Mouse (Mus musculus) embryonic facial prominence, embryonic 12.5 days (tissue): ENCODE results near the gene Tdrd12. TPM values are rescaled to one million over a fixed set of nuclear protein-coding genes. Genes with fewer than 3 reads are reported as not detected.
A peak's percentile ranks its signal among the peaks of the same experiment; 100 is the strongest.
"Not testable (repeated sequence)": the region's sequence is repeated elsewhere in the genome, so short reads cannot be mapped to it uniquely, and the experiment has no call there.

Experiments
- ATAC-seq: fragments of 200-750 bp; cut with Nextera tagmentation; 2 replicates; pipeline ENCODE4 v1.8.0; 2017; ENCODE audit not compliant: insufficient number of reproducible peaks, insufficient read depth, low FRiP score, low TSS enrichment
- H3K27ac ChIP-seq: fragments of 300-500 bp; sonication (generic); 2 replicates; pipeline ENCODE4 v1.5.1; 2016; ENCODE audit warnings: mild to moderate bottlenecking
- H3K27me3 ChIP-seq: fragments of 300-500 bp; sonication (generic); 2 replicates; pipeline ENCODE4 v1.6.1; 2016; ENCODE audit warnings: mild to moderate bottlenecking, moderate library complexity
- H3K36me3 ChIP-seq: fragments of 300-500 bp; sonication (generic); 2 replicates; pipeline ENCODE4 v1.6.1; 2016; ENCODE audit warnings: mild to moderate bottlenecking
- H3K4me1 ChIP-seq: fragments of 300-500 bp; sonication (generic); 2 replicates; pipeline ENCODE4 v1.6.1; 2016
- H3K4me2 ChIP-seq: fragments of 300-500 bp; sonication (generic); replicated peaks from 2 replicates; pipeline ENCODE4 v1.6.1; 2016; ENCODE audit warnings: mild to moderate bottlenecking, moderate library complexity
- H3K4me3 ChIP-seq: fragments of 300-500 bp; sonication (generic); 2 replicates; pipeline ENCODE4 v1.5.1; 2016; ENCODE audit warnings: mild to moderate bottlenecking
- H3K9ac ChIP-seq: fragments of 300-500 bp; sonication (generic); 2 replicates; pipeline ENCODE4 v1.6.1; 2016; ENCODE audit warnings: mild to moderate bottlenecking, moderate library complexity
- H3K9me3 ChIP-seq: fragments of 300-500 bp; sonication (generic); 2 replicates; pipeline ENCODE4 v1.6.1; 2016; ENCODE audit warnings: mild to moderate bottlenecking, moderate library complexity
- WGBS: fragments of 180-500 bp; shearing (Covaris S2); methylation state at CpG from one replicate; pipeline ENCODE4 v1.1.7; 2016; 5-methylcytosine and 5-hydroxymethylcytosine counted together
- polyA plus RNA-seq: library from polyadenylated mRNA; unstranded; fragments of >200 nt; fragmentation: Nextera tagmentation; extraction: Ambion mirVana; gene quantifications from 2 replicates; pipeline ENCODE4 v1.2.1, GENCODE M21; 2016

Gene Tdrd12
- polyA plus RNA-seq, 1 experiment from 2014 or later = 0.22 TPM

DNA sequence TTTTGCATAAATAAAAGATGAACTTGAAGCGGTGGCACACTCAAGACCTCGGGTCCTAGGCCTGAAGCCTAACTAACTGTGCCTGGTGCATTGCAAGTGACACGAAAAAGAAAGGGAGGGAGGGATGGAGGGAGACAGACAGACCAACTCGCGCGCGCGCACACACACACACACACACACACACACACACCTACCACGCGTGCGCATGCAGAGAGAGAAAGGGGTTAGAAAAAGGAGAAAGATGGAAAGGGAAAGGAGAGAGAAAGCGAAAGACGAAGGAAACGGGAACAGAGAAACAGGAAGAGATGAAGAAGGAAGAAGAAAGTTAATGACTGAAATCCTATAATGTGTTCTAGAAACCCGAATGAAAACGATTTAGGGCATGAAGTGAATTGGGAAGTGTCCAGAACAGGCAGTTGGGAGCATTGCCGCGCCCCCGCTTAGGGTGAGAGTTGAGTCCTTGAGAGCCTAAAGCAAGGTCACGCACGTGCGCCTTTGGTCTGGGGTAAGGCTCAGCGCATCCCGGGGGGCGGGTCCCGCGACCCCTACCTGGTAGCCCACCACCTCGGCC, 17.1 kb upstream of the Tdrd12 start:
- no peaks in the 10 kb centered on the region for H3K9me3 ChIP-seq
- peaks cover 9% of the 10 kb centered on the region for H3K36me3 ChIP-seq
- peak; percentile 58; the same call in 1 of the 2 replicates for ATAC-seq
- H3K9ac ChIP-seq = peak overlapping the region; percentile 87
- H3K4me2 ChIP-seq = peak overlapping the region; percentile 82
- H3K4me3 ChIP-seq = peak overlapping the region; percentile 57
- 6% methylated on average over 28 of the region's 28 CpGs for WGBS
- no peaks in the 10 kb centered on the region for H3K27me3 ChIP-seq
- peak overlapping the region; percentile 96 for H3K27ac ChIP-seq
- H3K4me1 ChIP-seq = peaks cover 5% of the 10 kb centered on the region; the same call in 1 of the 2 replicates

DNA sequence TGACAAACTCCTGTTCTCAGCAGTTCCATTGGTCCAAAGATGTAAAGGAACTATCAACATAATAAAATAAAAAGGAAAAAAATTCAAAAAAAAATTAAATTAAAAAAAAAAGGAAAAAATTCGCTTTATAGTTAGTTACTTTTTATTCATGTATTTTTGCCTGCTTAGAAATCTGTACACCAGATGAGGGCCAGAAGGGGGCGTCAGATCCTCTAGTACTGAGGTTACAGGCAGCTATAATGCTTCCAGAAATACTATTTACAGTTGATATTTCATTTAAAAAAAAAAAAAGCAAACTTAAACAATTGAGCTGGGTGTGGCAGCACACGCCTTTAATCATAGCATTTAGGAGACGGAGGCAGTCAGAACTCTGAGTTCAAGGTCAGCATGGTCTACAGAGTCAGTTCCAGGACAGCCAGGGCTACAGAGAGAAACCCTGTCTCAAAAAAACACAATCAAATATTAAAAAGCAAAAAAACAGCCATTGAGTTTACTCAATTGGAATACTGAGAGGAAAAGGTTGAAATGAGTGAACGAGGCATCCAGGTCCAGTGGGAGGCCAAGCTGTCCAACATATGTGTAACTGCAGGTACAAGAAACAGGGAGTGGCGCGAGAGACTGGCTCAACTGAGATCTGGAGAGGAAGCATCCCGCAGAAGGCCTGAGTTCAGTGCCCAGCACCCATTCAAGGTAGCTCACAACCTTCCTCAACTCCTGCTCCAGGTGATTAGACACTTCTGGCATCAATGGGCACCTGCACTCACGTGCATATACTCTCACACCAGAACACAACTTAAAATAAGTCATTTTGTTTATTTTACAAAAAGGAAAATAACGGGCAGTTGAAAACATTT, 16.4 kb upstream of the Tdrd12 start:
- no peaks in the 10 kb centered on the region for H3K27me3 ChIP-seq

DNA sequence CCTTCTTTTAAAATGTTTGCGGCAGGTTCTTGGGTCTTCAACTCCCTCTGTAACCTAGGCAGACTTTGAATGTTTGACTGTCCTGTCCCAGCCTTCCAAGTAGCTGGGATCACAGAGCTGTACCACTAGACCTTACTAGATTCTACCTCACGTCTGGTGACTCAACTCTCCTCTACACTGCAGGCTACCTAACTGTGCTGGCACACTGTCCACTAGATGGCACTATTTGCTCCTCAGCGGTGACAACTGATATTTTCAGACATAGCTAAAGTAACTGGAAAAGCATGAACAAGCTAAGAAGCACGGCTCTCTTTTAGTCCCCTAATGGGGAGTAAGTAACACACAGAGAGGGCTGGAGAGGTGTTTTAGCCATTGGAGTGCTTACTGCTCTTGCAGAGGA, 8.3 kb upstream of the Tdrd12 start:
- WGBS = 26% methylated on average over 4 of the region's 4 CpGs
- no peak for ATAC-seq
- Histone ChIP-seq H3K9ac (no peak overlapping the region), H3K4me3 (no peak overlapping the region), H3K4me2 (no peak overlapping the region), H3K27ac (no peak overlapping the region), H3K9me3 (no peaks in the 10 kb centered on the region), H3K4me1 (no peaks in the 10 kb centered on the region), H3K36me3 (peaks cover 17% of the 10 kb centered on the region), H3K27me3 (no peaks in the 10 kb centered on the region)

More for the DNA sequence above, 16.4 kb upstream of the Tdrd12 start:
- Histone ChIP-seq H3K4me1 (peaks cover 5% of the 10 kb centered on the region; the same call in 1 of the 2 replicates), H3K9me3 (no peaks in the 10 kb centered on the region), H3K4me2 (peak overlapping the region; percentile 82), H3K36me3 (peaks cover 14% of the 10 kb centered on the region), H3K4me3 (peak overlapping the region; percentile 57), H3K9ac (peak overlapping the region; percentile 87; the same call in 1 of the 2 replicates), H3K27ac (no peak overlapping the region)
- WGBS = 58% methylated on average over 10 of the region's 10 CpGs
- no peak for ATAC-seq

DNA sequence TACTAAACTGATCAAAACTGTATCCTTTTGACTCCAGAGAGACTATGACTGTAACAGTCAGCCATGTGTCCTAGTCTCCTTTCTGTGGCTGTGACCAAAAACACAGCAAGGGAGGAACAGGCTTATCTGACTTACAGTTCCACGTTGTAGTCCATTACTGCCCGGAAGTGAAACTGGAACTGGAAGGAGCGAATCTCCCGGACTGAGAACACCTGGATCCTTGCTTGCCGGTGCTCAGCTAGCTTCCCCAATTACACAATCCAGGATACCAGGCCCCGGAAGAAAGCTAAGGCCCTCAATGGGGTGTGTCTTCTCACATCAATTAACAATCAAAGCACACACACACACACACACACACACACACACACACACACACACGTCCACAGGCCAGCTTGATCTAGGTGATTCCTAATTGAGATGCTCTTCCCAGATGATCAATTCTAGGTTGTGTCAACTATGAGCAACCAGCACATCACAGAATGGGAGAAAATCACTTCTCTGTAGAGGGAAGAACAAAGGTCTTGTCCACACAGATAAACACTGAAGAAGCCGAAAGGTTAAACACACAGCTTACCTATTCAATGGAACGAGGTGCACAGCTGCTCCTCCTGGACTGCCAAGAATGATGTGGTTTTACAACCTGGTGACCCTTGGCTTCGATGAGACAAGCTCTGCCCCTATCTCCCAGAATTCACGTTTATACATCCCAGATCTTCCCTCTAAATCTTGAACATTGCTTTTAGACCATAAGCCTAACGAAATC, 1.6 kb downstream of the Tdrd12 start:
- ATAC-seq = no peak
- no peak overlapping the region for H3K9ac ChIP-seq
- no peak overlapping the region for H3K4me3 ChIP-seq
- H3K4me1 ChIP-seq = no peaks in the 10 kb centered on the region
- no peaks in the 10 kb centered on the region for H3K27me3 ChIP-seq
- H3K4me2 ChIP-seq = no peak overlapping the region
- no peaks in the 10 kb centered on the region for H3K9me3 ChIP-seq
- H3K36me3 ChIP-seq = no peaks in the 10 kb centered on the region
- H3K27ac ChIP-seq = no peak overlapping the region
- WGBS = 78% methylated on average over 12 of the region's 12 CpGs

DNA sequence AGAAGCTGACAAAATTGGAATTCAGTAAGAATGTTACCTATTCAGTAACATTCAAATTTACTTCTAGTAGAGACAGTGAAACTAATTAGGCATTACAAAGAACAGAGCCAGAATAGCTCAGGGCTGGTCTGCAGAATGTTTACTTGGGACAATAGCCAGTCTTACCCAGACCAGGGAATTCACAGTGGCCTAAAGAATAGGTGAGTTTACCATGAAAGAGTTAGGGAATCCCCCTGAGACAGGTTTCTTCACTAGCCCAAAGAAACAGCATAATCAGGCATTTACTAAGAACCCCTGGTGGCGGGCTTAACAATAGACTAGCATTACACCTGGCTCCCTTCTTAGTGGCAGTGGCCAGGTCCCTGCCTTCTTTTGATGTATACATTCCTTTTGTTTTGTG, 7.0 kb downstream of the Tdrd12 start:
- 43% methylated on average over 1 of the region's 1 CpGs for WGBS
- ATAC-seq, H3K27ac ChIP-seq, H3K4me2 ChIP-seq, H3K9me3 ChIP-seq, H3K27me3 ChIP-seq, H3K9ac ChIP-seq, H3K36me3 ChIP-seq, H3K4me3 ChIP-seq, H3K4me1 ChIP-seq: not testable (repeated sequence)

DNA sequence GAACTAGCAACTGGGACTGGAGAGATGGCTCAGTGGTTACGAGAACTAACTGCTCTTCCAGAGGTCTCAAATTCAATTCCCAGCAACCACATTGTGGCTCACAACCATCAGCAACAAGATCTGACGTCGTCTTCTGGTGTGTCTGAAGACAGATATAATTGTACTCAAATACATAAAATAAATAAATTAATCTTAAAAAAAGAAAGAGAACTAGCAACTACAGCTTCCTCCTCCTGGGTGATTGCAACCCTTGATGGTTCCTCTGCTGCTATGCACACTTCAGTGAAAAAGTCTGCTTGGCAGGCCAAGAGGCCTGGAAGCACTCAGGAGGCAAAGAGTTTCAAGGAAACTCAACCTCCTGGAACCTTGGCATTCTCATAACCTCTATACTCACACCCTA, 7.5 kb downstream of the Tdrd12 start:
- no peak for ATAC-seq
- H3K36me3 ChIP-seq = no peaks in the 10 kb centered on the region
- 68% methylated on average over 3 of the region's 3 CpGs for whole genome bisulfite sequencing

DNA sequence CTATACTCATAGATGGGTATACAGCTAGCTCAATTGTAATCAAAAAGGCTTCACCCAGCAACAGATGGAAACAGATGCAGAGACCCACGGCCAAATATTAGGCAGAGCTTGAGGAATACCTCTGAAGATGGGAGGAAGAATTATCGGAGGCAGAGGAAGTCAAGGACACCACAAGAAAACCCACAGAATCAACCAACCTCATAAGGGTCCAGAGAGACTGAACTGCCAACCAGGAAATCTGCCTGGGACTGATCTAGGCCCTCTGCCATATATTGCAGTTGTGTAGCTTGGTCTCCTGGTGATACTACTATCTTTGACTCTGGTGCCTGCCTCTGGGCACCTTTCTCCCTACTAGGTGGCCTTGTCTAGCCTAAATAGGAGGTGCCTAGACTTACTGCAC, 10.8 kb downstream of the Tdrd12 start:
- no peak for ATAC-seq
- Histone ChIP-seq H3K4me2 (no peak overlapping the region), H3K36me3 (no peaks in the 10 kb centered on the region), H3K4me1 (no peaks in the 10 kb centered on the region), H3K27ac (no peak overlapping the region), H3K9me3 (no peaks in the 10 kb centered on the region), H3K27me3 (no peaks in the 10 kb centered on the region), H3K4me3 (no peak overlapping the region), H3K9ac (no peak overlapping the region)
- 85% methylated on average over 2 of the region's 2 CpGs for WGBS

More for the DNA sequence above, 7.5 kb downstream of the Tdrd12 start:
- Histone ChIP-seq H3K27me3 (no peaks in the 10 kb centered on the region), H3K4me2 (no peak overlapping the region), H3K4me1 (no peaks in the 10 kb centered on the region), H3K9ac (no peak overlapping the region), H3K9me3 (no peaks in the 10 kb centered on the region), H3K27ac (no peak overlapping the region), H3K4me3 (no peak overlapping the region)

DNA sequence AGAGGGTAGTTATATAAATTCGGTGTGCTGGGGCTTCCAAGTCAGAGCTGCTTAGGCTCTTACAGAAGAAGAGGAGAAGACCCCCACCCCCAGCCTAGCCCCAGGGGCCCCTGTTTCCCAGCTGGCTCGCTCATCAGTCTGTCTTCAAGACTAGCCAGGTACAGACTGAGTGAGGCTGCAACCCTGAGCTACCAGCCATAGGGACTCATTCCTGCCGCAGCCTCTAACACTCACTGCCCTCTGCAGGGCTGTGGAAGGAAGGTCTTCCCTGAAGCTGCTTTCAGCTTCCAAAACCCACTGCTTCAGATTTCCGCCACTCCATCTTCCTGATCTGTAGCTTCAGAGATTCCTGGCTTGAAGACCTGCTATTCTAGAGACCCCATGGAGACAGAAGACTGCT, 35.5 kb downstream of the Tdrd12 start:
- Histone ChIP-seq H3K9ac (no peak overlapping the region), H3K36me3 (no peaks in the 10 kb centered on the region), H3K9me3 (no peaks in the 10 kb centered on the region), H3K4me2 (no peak overlapping the region), H3K4me1 (no peaks in the 10 kb centered on the region), H3K27me3 (no peaks in the 10 kb centered on the region), H3K4me3 (no peak overlapping the region), H3K27ac (no peak overlapping the region)
- no peak for ATAC-seq
- WGBS = 14% methylated on average over 4 of the region's 4 CpGs

DNA sequence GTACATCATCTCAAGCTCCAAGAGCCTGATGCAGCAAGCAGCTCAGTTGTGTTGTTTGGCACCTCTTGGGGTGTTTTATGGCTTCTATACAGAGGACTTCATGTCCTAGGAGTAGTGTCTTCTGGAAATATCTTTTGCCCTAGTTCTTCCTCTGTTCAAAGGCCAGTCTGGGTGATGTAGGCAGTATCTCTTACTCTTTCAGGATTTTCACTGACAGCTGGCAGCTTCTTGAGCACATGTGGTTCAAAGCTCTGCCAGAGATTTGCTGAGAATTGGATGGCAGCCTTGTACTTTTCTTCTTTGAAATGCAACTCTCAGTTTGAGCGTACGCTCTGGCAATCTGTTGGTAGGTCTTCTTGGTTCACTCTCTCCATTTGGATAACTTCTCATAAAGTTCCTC, 40.0 kb downstream of the Tdrd12 start:
- Histone ChIP-seq H3K27ac (no peak overlapping the region), H3K4me1 (no peaks in the 10 kb centered on the region), H3K4me3 (no peak overlapping the region), H3K27me3 (no peaks in the 10 kb centered on the region), H3K4me2 (no peak overlapping the region), H3K36me3 (no peaks in the 10 kb centered on the region), H3K9ac (no peak overlapping the region), H3K9me3 (no peaks in the 10 kb centered on the region)
- 88% methylated on average over 2 of the region's 2 CpGs for WGBS
- ATAC-seq = no peak

DNA sequence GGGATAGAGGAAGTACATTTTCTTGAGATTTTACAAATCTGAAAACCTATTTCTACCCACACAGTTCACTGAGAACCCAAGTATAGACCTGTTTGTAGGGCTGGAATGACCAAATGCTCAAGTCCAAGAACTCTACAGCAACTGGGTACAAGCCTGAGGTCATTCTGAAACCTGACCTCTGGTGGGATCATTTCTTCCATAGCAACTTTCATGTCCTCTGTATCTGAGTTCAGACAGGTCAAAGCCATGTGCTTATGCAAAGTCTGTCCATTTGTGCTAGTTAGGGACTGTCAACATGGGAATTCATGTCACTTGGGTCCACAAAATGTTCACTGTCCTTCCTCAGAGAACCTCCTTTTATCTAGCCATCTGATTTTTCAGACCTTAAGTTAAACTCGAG, 46.5 kb downstream of the Tdrd12 start:
- WGBS = 75% methylated on average over 1 of the region's 1 CpGs
- no peak for ATAC-seq

DNA sequence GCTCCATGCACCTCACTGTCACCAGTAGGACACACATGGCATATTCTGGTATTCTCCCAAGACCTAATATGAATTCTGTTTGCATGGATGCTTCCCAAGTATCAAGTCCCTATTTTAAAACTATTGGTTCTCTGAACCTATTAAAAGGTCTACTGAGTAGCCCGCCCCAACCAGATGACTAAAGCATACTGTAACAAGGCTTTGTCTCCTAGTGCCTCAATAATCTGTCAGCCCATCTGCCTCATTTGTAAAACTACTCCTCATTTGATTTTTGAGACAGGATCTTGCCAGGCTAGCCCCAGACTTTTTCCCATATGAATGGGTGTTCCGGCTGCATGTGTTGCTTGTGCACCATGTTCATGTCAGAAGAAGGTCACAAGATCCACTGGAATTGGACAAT, 47.4 kb downstream of the Tdrd12 start:
- 93% methylated on average over 2 of the region's 2 CpGs for WGBS
- Histone ChIP-seq H3K4me1 (no peaks in the 10 kb centered on the region), H3K9ac (no peak overlapping the region), H3K27me3 (no peaks in the 10 kb centered on the region), H3K4me2 (no peak overlapping the region), H3K27ac (no peak overlapping the region), H3K36me3 (no peaks in the 10 kb centered on the region), H3K9me3 (no peaks in the 10 kb centered on the region), H3K4me3 (no peak overlapping the region)
- no peak for ATAC-seq

More for the DNA sequence above, 46.5 kb downstream of the Tdrd12 start:
- H3K9me3 ChIP-seq = no peaks in the 10 kb centered on the region
- no peaks in the 10 kb centered on the region for H3K27me3 ChIP-seq
- H3K9ac ChIP-seq = no peak overlapping the region
- no peak overlapping the region for H3K27ac ChIP-seq
- H3K4me3 ChIP-seq = no peak overlapping the region
- H3K4me1 ChIP-seq = no peaks in the 10 kb centered on the region
- no peak overlapping the region for H3K4me2 ChIP-seq
- no peaks in the 10 kb centered on the region for H3K36me3 ChIP-seq
